Mouse (Mus musculus): ENCODE results near the gene Ubxn11.

GRCm38 (mm10) chr4:134157558-134157957 is 55.2 kb downstream of the Ubxn11 start:
- TF ChIP-seq POLR2A (IDR thresholded peaks at IDR 0.05; ENCODE audit: extremely low read depth, insufficient read depth, low read length) (no peak), CTCF (IDR thresholded peaks at IDR 0.05; ENCODE audit: extremely low read depth, insufficient read depth, low read length) (no peak)

All from cortical plate, adult 2 months (tissue).